Mouse (Mus musculus): ENCODE data around the gene Ptgfrn.

The Ptgfrn gene

DNA sequence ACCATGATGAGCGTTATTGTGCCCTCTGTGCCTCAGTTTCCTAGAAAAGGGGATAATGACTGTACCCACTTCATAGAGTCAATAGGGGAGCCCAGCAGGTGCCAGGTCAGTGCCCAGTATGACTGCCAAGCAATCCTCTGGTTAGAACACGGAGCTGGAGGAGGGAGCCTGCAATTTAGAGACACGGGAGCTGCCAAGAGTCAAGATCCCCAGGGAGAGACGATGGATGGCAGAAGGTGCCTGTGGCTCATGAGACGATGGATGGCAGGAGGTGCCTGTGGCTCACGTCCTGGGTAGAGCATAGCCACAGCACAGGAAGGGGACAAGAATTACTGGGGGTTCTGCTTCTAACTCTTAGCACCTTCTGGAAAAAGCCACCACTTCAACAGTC is 32.4 kb downstream of the Ptgfrn start:
- no peak for DNase-seq

DNA sequence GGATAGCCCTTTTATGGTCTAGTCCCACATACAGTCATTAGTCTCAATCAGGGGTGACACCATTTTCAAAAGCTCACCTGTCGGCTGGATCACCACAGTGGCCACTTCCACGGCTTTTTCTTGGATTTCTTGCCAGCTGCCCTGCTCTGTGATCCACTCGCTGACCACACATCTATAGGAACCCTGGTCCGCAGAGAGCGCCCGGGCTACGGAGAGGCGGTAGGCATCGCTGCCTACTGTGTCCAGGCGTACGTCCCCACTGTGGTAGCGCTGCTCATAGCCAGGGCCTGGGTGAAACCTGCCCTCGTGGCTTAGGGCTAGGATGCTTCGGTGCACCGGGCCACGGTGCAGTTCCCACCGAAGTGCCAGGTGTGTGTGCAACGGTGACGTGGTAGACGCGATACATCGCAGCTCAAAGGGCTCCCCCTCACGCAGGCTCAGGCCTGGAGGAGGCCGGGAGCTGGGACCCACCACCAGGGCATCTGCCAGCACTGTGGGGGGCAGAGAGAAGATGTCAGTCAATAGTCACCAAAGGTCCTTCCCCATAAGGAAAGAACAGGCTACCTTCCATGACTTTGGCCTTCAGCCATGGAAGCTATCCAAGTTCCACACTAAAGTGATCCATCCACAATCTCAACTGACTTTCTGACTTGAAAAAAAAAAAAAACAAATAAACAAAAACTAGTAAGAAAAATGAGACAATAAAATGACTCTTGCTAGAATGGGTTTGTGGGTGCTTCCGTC is 32.9 kb downstream of the Ptgfrn start:
- no peak for DNase-seq

DNA sequence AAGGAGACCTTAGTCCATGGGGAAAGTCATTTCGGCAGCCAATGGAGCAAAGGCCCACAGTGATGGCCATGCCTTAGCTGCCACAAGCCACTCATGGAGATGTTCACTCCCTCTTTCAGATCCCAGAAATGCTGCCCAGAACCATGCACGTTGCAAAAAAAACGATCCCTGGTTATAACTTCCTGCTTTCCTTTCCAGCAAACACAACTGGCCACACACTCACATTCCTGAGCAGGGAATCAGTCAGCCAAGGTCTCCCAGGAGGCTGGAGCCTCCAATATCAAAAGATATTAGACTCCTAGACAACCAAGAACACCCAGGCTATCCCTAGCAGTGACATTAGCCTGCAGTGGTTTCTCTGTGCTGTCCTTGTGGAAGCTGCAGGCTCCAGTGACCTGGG is 34.2 kb downstream of the Ptgfrn start:
- DNase-seq, result no peak

DNA sequence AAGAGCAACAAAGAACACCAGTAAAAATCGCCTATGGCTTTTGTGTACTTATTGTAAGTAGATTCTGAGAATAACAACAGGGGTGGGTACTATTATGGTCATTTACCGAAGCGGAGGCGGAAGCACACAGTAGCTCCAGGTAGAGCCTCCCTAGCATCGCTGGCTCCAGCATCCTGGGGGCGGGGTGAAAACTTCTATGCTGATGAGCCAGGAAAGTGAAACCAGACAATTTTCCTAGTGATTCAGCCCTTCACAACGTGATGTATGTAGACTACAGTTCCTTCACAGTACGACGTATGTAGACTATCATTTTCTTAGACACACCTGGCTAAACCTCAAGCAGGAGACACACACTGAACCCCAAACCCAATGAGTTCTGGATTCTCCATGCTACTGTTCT is 36.7 kb downstream of the Ptgfrn start:
- DNase-seq, result no peak

DNA sequence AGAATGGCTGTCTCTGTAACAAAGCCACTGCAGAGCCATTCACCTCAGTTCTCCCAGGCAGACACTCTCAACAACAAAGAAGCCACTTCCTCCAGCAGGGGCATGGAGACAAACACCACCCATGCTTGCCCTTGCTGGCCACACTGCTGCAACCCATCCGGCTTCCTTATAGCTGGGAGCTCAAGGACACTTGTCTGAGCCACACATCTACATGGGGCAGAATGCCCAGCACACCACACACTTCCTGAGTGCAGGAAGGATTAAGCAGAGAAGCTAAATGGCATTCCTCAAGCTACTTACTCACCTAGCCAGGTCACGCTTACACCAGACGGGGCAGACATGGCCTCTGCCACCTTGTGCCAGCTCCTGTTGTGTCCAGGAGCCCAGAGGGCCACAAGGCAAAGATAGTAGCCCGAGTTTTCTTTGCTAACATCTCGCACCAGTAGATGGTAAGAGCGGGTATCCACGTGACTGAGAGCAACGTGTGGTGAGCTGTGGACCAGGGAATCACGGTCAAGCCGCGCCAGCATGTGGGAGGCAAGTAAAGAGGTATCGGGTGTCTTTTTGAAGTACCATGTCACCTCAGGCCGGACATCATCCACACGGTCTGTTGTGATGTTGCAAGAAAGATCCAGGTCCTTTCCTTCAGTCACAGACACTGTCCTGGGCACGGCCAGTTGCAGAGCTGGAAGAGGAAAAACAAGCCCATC is 37.4 kb downstream of the Ptgfrn start:
- no peak for DNase-seq

DNA sequence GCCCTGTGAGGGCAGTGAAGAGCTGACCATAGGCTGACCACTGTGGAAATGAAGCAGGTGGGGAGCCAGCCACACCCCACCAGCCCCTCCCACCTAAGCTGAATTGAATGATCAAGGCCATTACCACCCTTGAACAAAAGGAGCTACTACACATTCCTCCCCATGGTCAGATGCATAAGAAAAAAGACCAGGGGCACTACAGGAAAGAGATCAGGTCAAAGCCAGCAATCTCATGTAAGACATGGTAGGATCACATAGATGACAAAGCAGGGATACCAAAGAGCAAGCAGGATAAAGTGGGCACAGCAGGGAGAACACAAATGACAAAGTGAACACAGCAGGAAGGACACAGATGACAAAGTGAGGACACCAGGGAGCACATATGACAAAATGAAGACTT is 38.5 kb downstream of the Ptgfrn start:
- DNase-seq, result no peak

DNA sequence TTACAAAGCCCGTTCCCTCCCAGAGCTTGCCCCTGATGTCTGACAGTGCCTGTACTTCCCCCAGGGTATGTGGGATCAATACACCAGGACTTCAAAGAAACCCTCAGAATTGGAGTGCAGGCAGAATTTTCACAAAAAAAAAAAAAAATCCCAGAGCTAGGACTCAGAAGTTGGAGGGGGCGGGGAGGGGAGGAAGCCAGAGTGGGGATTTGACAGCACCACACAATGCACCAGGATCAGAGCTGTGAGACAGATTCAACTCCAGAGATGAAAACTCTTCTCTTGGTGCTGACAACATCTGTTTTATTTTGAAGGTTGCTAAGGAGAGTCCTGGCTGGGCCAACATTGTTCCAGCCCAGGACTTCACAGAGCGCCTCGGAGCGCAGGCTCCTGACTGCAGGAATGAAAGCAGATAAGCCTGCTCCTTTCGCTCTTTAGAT is 39.3 kb downstream of the Ptgfrn start:
- DNase-seq, result no peak

DNA sequence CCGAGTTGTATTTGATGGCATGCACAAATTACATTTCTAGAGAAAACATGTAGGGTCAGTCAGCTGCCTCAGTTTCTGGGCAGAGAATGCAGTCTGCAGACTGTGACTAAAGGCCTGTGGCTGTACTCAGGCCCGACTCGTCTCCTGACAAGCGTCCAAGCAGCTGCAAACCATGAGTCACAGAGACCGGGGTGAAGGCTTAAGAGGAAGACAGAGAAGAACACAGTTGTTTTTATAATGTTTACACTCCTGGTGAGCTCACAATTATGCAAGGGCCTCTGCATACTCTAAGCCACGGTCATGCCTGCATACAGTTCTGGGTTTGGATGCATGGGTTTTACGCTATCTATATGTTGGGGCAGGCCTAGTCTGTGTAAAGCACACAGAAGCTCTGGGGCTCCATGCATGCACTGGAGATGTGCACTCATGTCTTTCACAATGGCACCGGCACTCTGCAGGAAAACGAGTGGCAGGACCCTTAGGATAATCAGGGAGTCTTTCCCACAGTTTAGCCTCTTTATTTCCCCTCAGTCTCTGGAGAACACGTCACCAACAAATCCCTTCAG is 39.8 kb downstream of the Ptgfrn start:
- DNase-seq, result no peak

DNA sequence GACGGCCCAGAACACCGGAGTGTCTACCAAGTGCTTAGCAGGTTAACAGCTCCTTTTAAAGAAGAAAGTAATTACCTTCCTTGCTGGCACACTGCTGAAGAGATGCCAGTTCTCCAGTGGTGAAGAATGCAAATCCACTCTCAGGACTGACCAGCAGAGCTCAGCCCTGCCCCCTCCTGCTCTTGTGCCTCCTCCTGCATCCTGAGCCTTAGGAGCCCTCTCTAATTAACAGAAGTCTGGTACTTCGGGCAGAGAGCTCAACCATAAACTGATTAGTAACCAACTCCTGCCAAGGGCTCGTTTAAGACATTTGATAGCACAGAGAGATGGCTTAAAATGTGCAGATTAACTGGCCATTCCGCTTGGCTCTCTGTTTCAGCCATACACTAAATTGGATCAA is 41.4 kb downstream of the Ptgfrn start:
- DNase-seq, result no peak

DNA sequence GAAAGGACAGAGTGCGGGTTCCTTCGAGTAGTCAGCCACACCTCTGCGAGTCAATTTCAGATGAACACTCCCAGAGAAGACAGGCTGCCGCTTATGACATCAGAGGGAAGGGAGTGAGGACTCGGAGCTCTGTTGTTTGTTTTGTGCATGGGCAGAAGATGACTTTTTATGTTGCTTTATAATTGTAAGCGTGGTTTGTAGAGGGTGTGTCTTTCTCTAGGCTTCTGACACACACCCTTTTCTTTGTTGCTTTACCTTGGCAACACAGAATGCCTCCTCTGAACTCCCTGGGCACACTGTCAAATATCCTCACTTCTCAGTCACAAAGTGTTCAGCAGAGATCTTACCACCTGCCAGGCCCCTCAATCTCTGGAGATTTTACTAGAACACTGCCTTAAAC is 43.9 kb downstream of the Ptgfrn start:
- DNase-seq, result no peak

DNA sequence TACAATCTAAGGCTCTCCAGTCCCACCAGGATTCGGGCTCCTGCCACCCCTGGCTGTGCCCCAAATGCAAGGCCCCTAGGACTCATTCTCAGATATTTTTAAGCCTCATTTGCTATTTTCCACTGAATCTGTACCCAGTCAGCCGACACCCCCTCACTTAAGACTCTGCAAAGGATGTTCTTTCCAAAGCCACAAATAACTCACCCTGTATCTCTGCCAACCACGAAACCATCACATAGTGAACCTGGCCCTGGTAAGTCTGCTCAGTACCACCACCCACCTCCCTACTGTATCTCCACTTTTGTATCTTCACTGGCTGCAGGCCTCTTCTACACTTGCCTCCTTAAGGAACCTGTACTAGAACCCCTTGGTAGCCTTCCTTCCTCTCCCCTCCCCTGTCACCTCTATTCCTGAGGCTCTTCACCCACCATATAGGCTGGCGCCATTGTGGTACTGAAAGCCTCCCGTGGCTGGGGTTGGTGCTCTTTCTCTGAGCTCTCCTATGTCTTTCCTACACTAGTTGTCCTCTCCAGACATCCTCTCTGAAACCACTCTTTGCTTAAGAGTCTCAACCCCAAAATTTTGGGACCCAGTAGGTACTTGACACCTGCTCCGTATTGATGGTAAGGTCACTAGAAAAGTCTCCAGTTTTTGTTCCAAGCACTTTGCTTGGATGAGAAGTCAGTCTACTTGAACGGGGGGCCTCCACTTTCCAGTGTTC is 48.1 kb downstream of the Ptgfrn start:
- no peak for DNase-seq

DNA sequence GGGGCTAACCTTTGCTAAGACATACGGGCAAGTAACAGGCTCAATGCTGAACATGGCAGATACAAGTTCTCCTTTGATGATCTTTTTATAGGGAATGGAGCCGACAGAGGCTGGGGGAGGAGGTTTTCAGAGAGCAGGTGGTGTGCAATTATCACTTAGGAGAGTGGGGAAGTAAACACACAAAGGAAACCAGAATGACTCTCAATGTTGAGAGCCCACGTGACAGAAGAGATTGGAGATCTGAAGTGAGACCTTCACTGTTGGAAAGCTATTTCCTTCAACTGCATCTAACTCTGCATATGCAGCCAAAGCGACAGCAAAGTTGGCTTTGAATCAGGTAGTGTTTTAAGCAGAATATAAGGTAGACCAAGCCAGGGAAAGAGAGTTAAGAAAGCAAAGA is 50.9 kb downstream of the Ptgfrn start:
- DNase-seq, result no peak

DNA sequence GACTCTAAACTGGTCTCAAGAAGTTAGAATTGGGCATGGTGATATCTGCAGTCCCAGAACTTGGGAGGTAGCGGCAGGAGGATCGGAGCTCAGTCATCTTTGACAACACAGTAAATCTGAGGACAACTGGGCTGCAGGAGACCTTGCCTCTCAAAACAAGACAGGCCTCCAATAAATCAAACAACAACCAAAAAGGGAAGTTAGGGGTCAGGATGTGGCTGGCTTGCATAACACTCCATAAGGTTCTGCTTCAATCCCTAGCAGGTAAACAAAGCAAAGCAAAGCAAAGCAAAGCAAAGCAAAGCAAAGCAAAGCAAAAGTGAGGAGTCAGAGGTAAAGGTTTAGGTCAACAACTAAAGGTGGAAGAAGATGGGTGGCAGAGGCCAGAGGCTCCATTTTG is 51.9 kb downstream of the Ptgfrn start:
- no peak for DNase-seq

DNA sequence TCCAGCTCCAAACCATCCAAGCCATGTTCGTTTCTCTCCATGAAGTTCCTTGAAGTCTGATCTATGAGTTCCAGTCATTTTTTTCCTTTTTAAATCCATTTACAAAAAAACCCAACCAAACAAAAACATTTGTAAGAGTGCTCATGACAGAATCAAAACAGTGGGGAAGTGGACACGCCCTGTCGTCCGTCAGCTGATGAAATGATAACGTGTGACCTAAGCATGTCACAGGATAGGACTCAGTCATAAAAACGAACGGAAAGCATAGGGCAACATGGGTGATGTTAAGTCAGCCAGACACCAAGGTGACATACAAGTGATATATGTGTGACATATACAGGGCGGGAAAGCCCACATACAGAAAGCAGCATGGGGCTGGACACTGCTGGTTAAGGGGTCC is 54.9 kb downstream of the Ptgfrn start:
- DNase-seq, result no peak

DNA sequence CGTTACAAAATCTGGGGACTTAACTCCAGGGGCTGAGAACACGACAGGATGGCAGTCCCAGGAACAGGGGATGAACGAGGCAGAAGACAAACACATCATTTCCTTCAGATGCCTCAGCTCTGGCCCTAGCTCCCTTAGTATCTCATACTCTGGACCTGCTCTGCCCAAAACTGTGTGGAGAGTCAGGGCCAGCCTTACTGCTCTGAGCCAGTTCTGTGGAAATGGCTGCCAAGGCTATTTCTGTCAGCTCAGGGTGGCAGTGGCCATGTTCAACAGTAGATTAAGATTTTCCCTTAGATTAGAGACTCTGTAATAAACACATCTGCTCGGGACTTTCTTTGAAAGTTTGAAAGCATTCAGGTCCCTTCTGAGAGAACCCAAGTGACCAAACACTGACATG is 58.5 kb downstream of the Ptgfrn start:
- DNase-seq, result no peak

DNA sequence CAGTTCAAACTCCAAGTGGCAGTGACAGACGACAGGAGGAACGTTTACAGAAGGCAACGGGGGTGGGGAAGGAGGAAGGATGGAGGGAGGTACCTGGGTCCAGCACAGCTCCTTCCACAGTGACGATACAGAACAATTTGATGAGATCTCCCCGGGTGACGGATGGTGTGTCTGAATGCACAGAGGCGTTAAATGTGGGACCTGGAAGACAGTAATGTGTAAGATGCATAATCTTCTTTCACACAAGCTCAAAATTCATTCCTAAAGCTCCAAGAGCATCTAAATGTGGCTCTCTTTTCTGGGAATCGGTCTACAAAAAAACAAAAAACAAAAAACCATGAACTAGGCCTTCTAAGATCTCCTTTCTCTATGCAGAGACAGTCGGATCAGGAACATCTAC is 60.1 kb downstream of the Ptgfrn start:
- DNase-seq, result no peak

DNA sequence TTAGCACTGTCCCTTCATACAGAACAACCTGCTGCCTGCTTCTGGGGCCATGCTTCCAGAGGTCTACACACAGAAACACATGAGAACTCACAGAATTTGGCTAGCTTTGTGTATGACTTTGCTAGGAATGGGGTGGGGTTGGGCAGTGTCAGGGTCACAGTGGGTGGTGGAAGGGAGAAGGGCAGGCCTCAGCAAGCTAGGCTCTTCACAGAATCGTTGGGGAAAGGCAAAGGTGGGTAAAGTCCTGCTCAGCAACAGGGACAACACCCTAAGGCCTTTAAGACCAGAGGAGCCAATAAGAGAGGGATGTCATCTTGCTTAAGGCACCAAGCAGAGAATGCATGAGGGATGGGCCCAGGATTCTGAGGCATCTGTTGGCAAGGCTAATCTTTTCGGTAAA is 61.3 kb downstream of the Ptgfrn start:
- no peak for DNase-seq

DNA sequence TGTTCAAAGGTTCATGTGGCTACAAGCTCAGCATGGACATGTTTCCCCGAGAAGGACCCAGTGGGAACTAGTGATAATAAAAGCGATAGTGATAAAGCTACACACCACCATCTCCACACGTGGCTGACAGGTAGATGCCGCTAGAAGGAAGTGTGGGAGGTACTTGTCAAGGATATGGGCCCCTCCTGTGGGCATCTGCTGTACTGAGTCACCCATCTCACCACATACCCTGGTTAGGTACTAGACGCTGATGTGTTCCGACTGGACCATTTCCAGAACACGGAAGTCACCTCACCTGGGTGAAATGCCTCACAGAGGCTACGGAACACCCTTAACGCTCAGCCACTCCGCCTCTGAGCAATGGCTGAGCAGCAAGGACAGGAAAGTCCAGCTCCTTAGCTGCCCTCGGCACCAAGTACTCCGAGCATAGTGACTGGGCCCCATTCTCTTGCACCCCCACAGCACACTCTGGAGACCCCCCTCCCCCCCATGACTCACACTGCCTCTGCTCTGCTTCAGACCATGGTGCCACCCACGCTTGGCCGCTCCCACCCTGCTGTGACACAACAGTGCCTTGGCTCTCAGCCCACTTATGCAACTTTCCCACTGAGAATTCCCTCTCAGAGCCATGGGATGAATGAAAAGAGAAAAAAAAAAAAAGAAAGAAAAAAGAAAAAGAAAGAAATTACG is 62.3 kb downstream of the Ptgfrn start:
- no peak for DNase-seq

DNA sequence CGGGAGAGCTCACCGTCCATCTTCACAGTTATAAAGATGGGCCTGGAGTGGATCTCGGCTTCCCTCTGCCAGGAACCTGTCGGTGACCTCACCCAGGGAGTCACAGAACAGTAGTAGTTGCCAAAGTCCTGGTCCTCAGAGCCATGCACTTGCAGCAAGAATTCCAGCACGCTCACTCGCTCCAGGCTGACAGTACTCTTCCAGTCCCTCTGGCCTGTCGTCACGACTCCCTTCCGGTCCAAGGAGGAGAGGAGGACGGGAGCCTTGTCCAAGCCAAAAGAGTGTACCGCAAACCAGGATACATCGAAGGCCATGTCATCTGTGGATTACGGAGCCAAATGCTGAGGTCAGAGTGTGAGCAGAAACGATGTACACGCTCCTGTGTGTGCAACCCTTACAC is 64.6 kb downstream of the Ptgfrn start:
- no peak for DNase-seq

DNA sequence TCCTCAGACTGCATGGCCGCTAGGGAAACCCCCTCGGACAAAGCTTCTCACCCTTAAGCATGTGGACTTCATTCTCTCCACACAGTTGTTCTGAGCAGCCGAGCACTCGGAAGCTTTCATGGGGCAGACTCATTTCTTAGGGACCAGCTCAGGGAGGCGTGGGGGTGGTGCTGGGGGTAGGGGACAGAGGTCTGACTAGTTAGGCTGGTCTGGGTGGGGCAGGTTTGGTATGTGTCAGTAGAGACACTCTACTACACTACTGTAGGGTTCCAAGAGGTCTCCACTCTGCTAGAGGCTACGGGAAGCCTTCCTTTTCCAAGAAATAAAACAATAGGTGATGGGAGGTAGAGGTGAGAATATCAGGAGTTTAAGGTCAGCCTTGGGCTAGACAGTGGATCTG is 65.4 kb downstream of the Ptgfrn start:
- no peak for DNase-seq

DNA sequence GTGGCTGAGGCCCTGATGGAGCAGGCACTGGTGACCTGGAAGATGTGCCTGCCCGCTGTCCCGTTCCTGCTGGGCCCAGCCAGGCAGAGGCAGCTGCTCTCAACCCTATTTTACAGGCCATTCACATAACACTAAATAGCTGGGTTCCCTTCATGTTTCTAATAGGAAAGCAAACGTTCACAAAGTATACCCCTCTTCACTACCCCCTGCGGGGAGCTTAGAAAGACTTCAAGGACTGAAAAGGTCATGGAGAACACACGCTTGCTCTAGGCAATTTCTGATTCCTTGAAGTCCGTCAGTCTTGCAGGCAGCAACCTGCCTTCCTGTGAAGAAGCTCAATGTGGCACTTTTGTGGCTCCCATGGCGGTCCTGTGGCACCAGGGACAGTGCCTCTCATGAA is 68.1 kb downstream of the Ptgfrn start:
- no peak for DNase-seq

DNA sequence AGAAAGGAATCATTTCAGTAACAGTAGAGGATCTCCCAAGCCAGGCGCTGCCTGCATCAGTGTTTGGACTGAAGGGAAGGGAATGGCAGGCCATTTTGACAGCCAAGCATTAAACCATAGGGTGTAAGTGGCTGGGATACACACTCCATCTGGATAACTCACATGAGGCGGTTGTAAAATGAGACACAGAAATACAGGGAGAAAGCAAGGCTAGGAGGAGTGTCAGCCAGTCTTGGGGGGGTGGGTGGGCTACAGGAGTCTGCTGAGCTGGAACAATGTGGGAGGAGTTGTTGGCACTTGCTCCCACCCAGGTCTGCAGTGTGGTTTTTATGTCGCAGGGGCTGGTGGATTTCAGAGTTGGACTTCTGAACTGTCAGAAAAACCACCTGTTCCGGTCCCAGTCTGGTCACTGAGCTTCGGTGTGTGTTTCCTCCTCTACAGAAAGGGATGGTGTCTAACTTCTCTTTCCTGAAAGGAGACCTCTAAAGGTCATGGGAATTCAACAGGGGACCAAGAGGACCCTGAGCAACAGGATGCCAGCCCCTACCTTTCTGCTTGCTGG is 72.0 kb downstream of the Ptgfrn start:
- no peak for DNase-seq

DNA sequence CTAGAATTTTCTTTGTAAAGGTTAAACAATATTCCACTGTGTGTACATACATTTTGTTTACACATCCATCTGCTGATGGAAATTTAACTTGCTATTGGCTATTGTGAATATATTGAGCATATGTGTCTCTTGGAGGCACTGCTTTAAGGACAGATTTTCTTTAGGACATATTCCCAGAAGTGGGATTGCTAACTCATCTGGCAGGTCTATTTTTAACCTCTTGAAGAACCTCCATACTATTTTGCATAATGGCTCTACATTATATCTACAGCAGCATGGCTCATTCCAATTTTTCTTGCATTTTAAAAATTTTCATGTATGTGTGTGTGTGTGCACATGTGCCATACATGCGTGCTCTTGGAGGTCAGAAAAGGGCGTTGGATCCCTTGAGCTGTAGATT is 74.1 kb downstream of the Ptgfrn start:
- no peak for DNase-seq
